Mouse (Mus musculus) heart, embryonic 16.5 days (tissue): Measurements from ENCODE around the gene Cpne4. TPM values are rescaled to one million over a fixed set of nuclear protein-coding genes. Genes with fewer than 3 reads are reported as not detected.
A peak's percentile ranks its signal among the peaks of the same experiment; 100 is the strongest.

ENCODE experiments used
- ATAC-seq: fragments of 200-750 bp; cut with Nextera tagmentation; replicated peaks from 2 replicates; pipeline ENCODE4 v1.8.0; 2017; ENCODE audit warnings: moderate number of reproducible peaks; ENCODE audit not compliant: insufficient read depth, low FRiP score; ENCODE audit errors: extremely low read depth
- H3K27ac ChIP-seq: fragments of 300-500 bp; sonication (generic); 2 replicates; pipeline ENCODE4 v1.5.1; 2014; ENCODE audit warnings: mild to moderate bottlenecking, low read length, control low read depth, moderate library complexity
- H3K27me3 ChIP-seq: fragments of 300-500 bp; sonication (generic); 2 replicates; pipeline ENCODE4 v1.6.1; 2014; ENCODE audit warnings: low read length, mixed read lengths; ENCODE audit not compliant: control insufficient read depth, insufficient read depth
- H3K36me3 ChIP-seq: fragments of 300-500 bp; sonication (generic); 2 replicates; pipeline ENCODE4 v1.6.1; 2014; ENCODE audit not compliant: control insufficient read depth, insufficient read depth
- H3K4me1 ChIP-seq: fragments of 300-500 bp; sonication (generic); 2 replicates; pipeline ENCODE4 v1.6.1; 2014; ENCODE audit warnings: low read length, mixed read lengths; ENCODE audit not compliant: control insufficient read depth, insufficient read depth
- H3K4me2 ChIP-seq: fragments of 300-500 bp; sonication (generic); 2 replicates; pipeline ENCODE4 v1.6.1; 2014; ENCODE audit warnings: low read depth, mild to moderate bottlenecking, control low read depth, low read length
- H3K4me3 ChIP-seq: fragments of 300-500 bp; sonication (generic); 2 replicates; pipeline ENCODE4 v1.5.1; 2014; ENCODE audit warnings: mild to moderate bottlenecking, control low read depth, low read length
- H3K9ac ChIP-seq: fragments of 300-500 bp; sonication (generic); 2 replicates; pipeline ENCODE4 v1.6.1; 2014; ENCODE audit warnings: low read length, control low read depth
- H3K9me3 ChIP-seq: fragments of 300-500 bp; sonication (generic); replicated peaks from 2 replicates; pipeline ENCODE4 v1.6.1; 2016; ENCODE audit warnings: low read length; ENCODE audit not compliant: control insufficient read depth
- WGBS: fragments of 180-500 bp; shearing (Covaris S2); extraction: QIAGEN DNeasy Blood & Tissue Kit; methylation state at CpG from one replicate; pipeline ENCODE4 v1.1.7; 2014; 5-methylcytosine and 5-hydroxymethylcytosine counted together
- microRNA-seq: library from miRNA; unstranded; fragments of <30 nt; microRNA quantifications from one replicate; pipeline ENCODE4, GENCODE M21; 2017
- polyA plus RNA-seq: library from polyadenylated mRNA; unstranded; fragments of >200 nt; fragmentation: Nextera tagmentation; extraction: Ambion mirVana; gene quantifications from 2 replicates; pipeline ENCODE4 v1.2.1, GENCODE M21; 2015

The Cpne4 gene
- polyA plus RNA-seq, 1 experiment from 2014 or later: 0.14 TPM

DNA sequence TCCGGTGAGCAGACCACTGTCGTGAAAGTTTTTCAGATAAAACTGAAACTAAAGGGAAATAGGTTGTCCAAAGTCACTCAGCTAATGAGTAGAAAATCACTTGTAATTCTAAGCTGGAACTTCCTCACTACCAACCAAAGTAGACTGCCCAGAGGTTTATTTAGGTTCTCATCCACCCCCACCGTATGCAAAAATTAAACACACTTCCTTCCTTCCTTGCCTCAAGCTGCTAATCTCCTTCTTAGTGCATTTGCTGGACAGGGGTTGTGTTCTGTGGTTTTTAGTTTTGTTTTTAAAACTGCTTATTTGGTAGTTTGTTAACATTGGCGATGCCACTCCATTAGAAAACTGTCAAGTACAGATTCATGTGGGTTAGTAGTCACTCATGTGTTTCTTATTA, 506.7 kb downstream of the Cpne4 start:
- ATAC-seq: no peak
- peaks cover 32% of the 10 kb centered on the region for H3K36me3 ChIP-seq
- peak overlapping the region; percentile 94 for H3K9ac ChIP-seq
- peak overlapping the region; percentile 90; the same call in 1 of the 2 replicates for H3K27ac ChIP-seq
- peak overlapping the region; percentile 80 for H3K4me3 ChIP-seq
- H3K4me2 ChIP-seq: peak overlapping the region; percentile 87
- no peaks in the 10 kb centered on the region for H3K27me3 ChIP-seq
- H3K9me3 ChIP-seq: no peaks in the 10 kb centered on the region
- 39% methylated on average over 4 of the region's 4 CpGs for WGBS
- peaks cover 7% of the 10 kb centered on the region for H3K4me1 ChIP-seq

- Histone ChIP-seq H3K4me3 (no peak overlapping the region), H3K9me3 (no peaks in the 10 kb centered on the region), H3K9ac (no peak overlapping the region), H3K36me3 (peaks cover 46% of the 10 kb centered on the region), H3K27me3 (no peaks in the 10 kb centered on the region), H3K4me2 (no peak overlapping the region), H3K4me1 (no peaks in the 10 kb centered on the region), H3K27ac (no peak overlapping the region)
- ATAC-seq: no peak
- 96% methylated on average over 10 of the region's 10 CpGs for WGBS
These were observed 522.0 kb downstream of the Cpne4 start for GRCm38 (mm10) chr9:105069106-105069505.

DNA sequence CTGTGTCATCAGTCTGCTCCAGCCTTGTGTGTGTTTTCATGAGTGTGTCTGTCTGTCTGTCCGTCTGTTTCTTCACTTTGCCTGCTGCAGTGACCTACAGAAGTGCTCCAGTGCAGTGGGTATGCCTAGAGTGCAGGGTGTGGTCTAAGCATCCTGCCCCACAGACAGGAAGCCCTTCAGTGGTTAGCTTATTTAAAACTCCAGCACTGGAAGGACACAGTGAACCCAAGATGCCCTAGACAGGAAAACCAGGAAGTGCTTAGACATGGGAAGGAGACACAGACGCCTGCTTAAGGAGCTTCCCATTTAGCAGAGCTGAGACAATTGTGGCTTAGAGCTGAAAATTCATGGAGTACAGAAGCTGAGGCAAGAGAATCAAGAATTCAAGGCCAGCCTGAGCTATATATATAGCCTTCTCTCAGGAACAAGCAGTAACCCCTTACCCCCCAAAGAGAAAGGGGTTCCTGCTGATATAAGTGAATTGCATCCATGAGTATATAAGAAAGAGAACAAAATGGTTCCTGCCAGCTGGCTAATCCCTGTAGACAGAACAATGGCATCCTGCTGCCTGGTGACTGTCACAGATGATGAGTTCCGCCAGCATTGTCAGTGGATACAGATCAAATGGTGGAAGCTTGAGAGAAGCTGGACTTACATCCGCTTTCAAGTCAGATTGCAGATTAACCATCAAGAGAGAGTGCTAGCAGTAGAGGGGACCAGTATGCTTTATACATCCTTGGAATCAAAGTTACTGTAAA, 526.1 kb downstream of the Cpne4 start:
- no peak overlapping the region for H3K4me2 ChIP-seq
- H3K9ac ChIP-seq: no peak overlapping the region
- H3K27me3 ChIP-seq: no peaks in the 10 kb centered on the region
- no peaks in the 10 kb centered on the region for H3K4me1 ChIP-seq
- no peaks in the 10 kb centered on the region for H3K9me3 ChIP-seq
- no peak overlapping the region for H3K27ac ChIP-seq
- WGBS: 78% methylated on average over 4 of the region's 4 CpGs
- no peak for ATAC-seq
- peaks cover 37% of the 10 kb centered on the region for H3K36me3 ChIP-seq
- H3K4me3 ChIP-seq: no peak overlapping the region

- H3K4me1 ChIP-seq: no peaks in the 10 kb centered on the region
- 84% methylated on average over 8 of the region's 8 CpGs for WGBS
- no peak overlapping the region for H3K27ac ChIP-seq
- H3K27me3 ChIP-seq: no peaks in the 10 kb centered on the region
- H3K9me3 ChIP-seq: no peaks in the 10 kb centered on the region
- no peak overlapping the region for H3K9ac ChIP-seq
- no peak overlapping the region for H3K4me2 ChIP-seq
- H3K36me3 ChIP-seq: peaks cover 35% of the 10 kb centered on the region
- H3K4me3 ChIP-seq: no peak overlapping the region
- no peak for ATAC-seq
These were observed 527.8 kb downstream of the Cpne4 start for GRCm38 (mm10) chr9:105074851-105075250.

GRCm38 (mm10) chr9:105076756-105077424, 529.8 kb downstream of the Cpne4 start:
- no peak overlapping the region for H3K9ac ChIP-seq
- no peak overlapping the region for H3K4me3 ChIP-seq
- ATAC-seq: no peak
- no peaks in the 10 kb centered on the region for H3K4me1 ChIP-seq
- no peaks in the 10 kb centered on the region for H3K27me3 ChIP-seq
- WGBS: 83% methylated on average over 13 of the region's 13 CpGs
- no peak overlapping the region for H3K27ac ChIP-seq
- peaks cover 25% of the 10 kb centered on the region for H3K36me3 ChIP-seq
- H3K9me3 ChIP-seq: no peaks in the 10 kb centered on the region
- H3K4me2 ChIP-seq: no peak overlapping the region

DNA sequence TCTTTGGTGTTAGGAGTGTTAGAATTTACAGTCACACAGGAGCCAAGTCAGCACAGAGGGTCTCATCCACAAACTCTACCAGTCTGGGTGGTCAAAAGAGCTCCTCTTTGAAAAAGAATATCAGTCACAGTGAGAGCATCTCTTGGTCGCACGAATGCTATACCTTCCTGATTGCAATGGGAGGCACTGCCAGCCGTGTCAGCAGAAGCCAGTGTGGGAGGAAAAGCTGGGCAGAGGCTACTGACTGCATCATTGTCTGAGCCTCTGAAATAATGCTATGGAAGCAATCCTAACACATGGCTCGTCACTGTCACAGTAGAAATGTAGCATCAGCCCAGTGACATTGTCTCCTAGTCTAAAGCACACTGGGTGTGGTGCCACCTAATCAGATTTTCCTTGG, 531.4 kb downstream of the Cpne4 start:
- no peak overlapping the region for H3K4me3 ChIP-seq
- WGBS: 90% methylated on average over 4 of the region's 4 CpGs
- H3K9me3 ChIP-seq: no peaks in the 10 kb centered on the region
- H3K36me3 ChIP-seq: peaks cover 14% of the 10 kb centered on the region
- H3K27me3 ChIP-seq: no peaks in the 10 kb centered on the region
- H3K27ac ChIP-seq: no peak overlapping the region
- H3K4me2 ChIP-seq: no peak overlapping the region
- H3K4me1 ChIP-seq: no peaks in the 10 kb centered on the region
- no peak for ATAC-seq
- no peak overlapping the region for H3K9ac ChIP-seq

DNA sequence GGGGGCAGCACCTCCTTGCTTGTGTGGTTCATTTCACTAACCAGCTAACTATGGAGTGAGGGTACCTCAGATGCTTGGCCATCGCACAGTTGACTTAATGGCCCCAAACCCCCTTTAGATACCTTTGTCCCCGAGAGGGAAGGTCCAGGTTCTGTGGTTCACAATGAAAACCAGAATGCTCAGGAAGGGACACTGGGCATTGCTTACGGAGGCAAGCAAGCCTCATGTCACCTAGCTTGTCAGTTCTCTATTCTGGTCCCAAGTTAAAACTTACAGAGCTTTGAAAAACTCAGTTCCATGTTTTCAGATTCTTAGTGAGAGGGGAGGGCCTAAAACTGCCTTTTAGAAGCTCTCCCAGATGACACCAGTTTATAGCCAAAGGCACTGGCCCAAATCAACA, 533.2 kb downstream of the Cpne4 start:
- no peaks in the 10 kb centered on the region for H3K4me1 ChIP-seq
- no peak overlapping the region for H3K27ac ChIP-seq
- H3K36me3 ChIP-seq: peaks cover 12% of the 10 kb centered on the region
- H3K4me2 ChIP-seq: no peak overlapping the region
- no peak overlapping the region for H3K4me3 ChIP-seq
- no peaks in the 10 kb centered on the region for H3K9me3 ChIP-seq
- WGBS: 88% methylated on average over 3 of the region's 3 CpGs
- no peak overlapping the region for H3K9ac ChIP-seq
- no peaks in the 10 kb centered on the region for H3K27me3 ChIP-seq
- ATAC-seq: no peak

Small RNAs within 50 kb of the gene (microRNA-seq; reads per million reads assigned to microRNA genes)
- gene Gm23391: not detected

Other genes with a start within 250 kb of the Cpne4 start
- 0.42 and 0.85 TPM in 2 replicates for gene Acpp, start 209.5 kb upstream of the Cpne4 start, polyA plus RNA-seq